Mouse (Mus musculus) layer of hippocampus, adult 2 months (tissue): ENCODE measurements at regions not wholly inside any gene's neighbourhood (a gene's known extent, or its start where the extent isn't known, plus 50 kb on each side); places are given as distances from the start of the nearest gene placed in this dataset.
"Not testable (repeated sequence)": the region's sequence is repeated elsewhere in the genome, so short reads cannot be mapped to it uniquely, and the experiment has no call there.

ENCODE experiments used
- DNase-seq, 2 experiments: peaks; one replicate each; pipeline ENCODE4 v3.0.0; 2022; ENCODE audit warnings: low spot score in 2 of 2
- H3K27ac ChIP-seq: fragments of 200-600 bp; 2 replicates; pipeline ENCODE4 v1.8.1; 2022
- H3K4me3 ChIP-seq: fragments of 200-600 bp; 2 replicates; pipeline ENCODE4 v1.8.1; 2022; ENCODE audit warnings: mild to moderate bottlenecking
- CTCF ChIP-seq: fragments of 200-600 bp; conservative IDR thresholded peaks from 2 replicates; pipeline ENCODE4 v1.8.1; 2022; ENCODE audit warnings: antibody characterized with exemption, mild to moderate bottlenecking, moderate library complexity

- DNase-seq = no peak
- no peak for TF ChIP-seq CTCF
- Histone ChIP-seq H3K27ac (no peak overlapping the region), H3K4me3 (no peak overlapping the region)
Measured at GRCm38 (mm10) chr9:81312047-81312446, 321.6 kb downstream of the Htr1b start.

- TF ChIP-seq CTCF = no peak
- Histone ChIP-seq H3K27ac (no peak overlapping the region), H3K4me3 (no peak overlapping the region)
- DNase-seq = no peak
Measured at GRCm38 (mm10) chr9:81308532-81309191, 325.0 kb downstream of the Htr1b start.

GRCm38 (mm10) chr9:81305437-81306046 is 328.1 kb downstream of the Htr1b start:
- TF ChIP-seq CTCF = no peak

GRCm38 (mm10) chr9:81275751-81276150 is 357.9 kb downstream of the Htr1b start:
- DNase-seq = no peak
- no peak for TF ChIP-seq CTCF
- Histone ChIP-seq H3K4me3 (no peak overlapping the region), H3K27ac (no peak overlapping the region)

More at GRCm38 (mm10) chr9:81305437-81306046, 328.1 kb downstream of the Htr1b start:
- H3K4me3 ChIP-seq = no peak overlapping the region
- no peak overlapping the region for H3K27ac ChIP-seq
- no peak for DNase-seq

GRCm38 (mm10) chr9:81275336-81275735 is 358.3 kb downstream of the Htr1b start:
- Histone ChIP-seq H3K4me3 (no peak overlapping the region), H3K27ac (no peak overlapping the region)
- DNase-seq = no peak
- TF ChIP-seq CTCF = no peak

GRCm38 (mm10) chr9:81224957-81225356 is 408.7 kb downstream of the Htr1b start:
- DNase-seq, H3K4me3 ChIP-seq, H3K27ac ChIP-seq: not testable (repeated sequence)

GRCm38 (mm10) chr9:81217938-81218337 is 415.7 kb downstream of the Htr1b start:
- no peak overlapping the region for H3K4me3 ChIP-seq
- peak; percentile 55 for TF ChIP-seq CTCF
- no peak overlapping the region for H3K27ac ChIP-seq
- DNase-seq = no peak

- DNase-seq = no peak
- no peak overlapping the region for H3K27ac ChIP-seq
- H3K4me3 ChIP-seq = no peak overlapping the region
- no peak for TF ChIP-seq CTCF
Measured at GRCm38 (mm10) chr9:81215601-81216141, 418.0 kb downstream of the Htr1b start.

- no peak for TF ChIP-seq CTCF
- Histone ChIP-seq H3K4me3 (no peak overlapping the region), H3K27ac (no peak overlapping the region)
- DNase-seq = no peak
Measured at GRCm38 (mm10) chr9:81214692-81215091, 418.9 kb downstream of the Htr1b start.

GRCm38 (mm10) chr9:81192643-81193042 is 441.0 kb downstream of the Htr1b start:
- no peak for TF ChIP-seq CTCF
- DNase-seq = no peak
- no peak overlapping the region for H3K4me3 ChIP-seq
- H3K27ac ChIP-seq = no peak overlapping the region
